Mouse (Mus musculus): ENCODE results near the gene Bak1. TPM values are rescaled to one million over a fixed set of nuclear protein-coding genes. Genes with fewer than 3 reads are reported as not detected.

Gene Bak1
- polyA plus RNA-seq, 1 experiment from 2014 or later: 3.4 TPM

DNA sequence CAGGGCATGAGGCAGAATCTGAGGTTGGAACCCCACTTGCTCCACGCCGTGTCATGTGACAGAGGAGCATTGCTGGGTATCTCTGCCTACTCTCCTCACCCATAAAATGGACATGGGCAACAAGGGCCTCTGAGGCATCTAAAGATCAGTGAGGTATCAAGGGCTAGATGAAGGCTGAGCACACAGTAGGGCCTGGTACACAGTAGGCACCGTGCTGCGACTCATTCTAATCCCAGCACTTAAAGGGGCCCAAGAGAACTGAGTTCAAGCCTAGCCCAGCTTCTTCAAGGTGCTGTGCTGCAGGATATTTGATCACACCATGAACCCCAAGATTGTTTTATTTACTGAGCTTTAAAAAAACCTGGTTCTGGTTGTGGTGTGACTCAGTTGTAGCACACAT, 2.1 kb upstream of the Bak1 start:
- Histone ChIP-seq H3K9me3 (no peaks in the 10 kb centered on the region), H3K4me2 (replicated peaks) (no peak overlapping the region), H3K9ac (replicated peaks) (no peak overlapping the region), H3K4me1 (peaks cover 23% of the 10 kb centered on the region), H3K27me3 (peaks cover 2% of the 10 kb centered on the region; the same call in 1 of the 2 replicates), H3K36me3 (peaks cover 5% of the 10 kb centered on the region; the same call in 1 of the 2 replicates), H3K4me3 (no peak overlapping the region), H3K27ac (replicated peaks) (no peak overlapping the region)
- 91% methylated on average over 4 of the region's 4 CpGs for WGBS
- no peak for ATAC-seq (ENCODE audit: low FRiP score, low read depth)

DNA sequence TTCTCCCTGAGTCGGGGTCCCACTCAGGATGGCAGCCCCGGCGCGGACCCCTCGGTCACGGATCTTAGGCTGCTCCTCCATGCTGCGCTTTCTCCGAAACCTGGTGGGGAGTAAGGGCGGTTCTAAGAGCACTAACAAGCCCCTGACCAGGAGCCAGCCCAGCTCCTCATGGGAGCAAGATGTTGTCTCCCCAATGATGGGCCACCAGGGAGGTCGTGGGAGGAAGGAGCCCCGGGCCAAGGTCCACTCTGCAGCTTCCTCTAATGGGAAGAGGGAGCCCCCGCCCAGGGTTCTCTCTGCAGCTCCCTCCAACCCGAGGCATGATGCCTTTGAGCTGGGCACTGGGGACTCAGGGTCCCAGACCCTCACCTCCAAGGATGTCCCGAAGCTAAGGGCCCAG, 622 bp upstream of the Bak1 start:
- Histone ChIP-seq H3K4me3 (no peak overlapping the region), H3K4me2 (replicated peaks) (no peak overlapping the region), H3K27me3 (no peaks in the 10 kb centered on the region; the same call in 1 of the 2 replicates), H3K9ac (replicated peaks) (no peak overlapping the region; the same call in 1 of the 2 replicates), H3K9me3 (no peaks in the 10 kb centered on the region), H3K4me1 (peaks cover 23% of the 10 kb centered on the region), H3K27ac (replicated peaks) (no peak overlapping the region), H3K36me3 (peaks cover 18% of the 10 kb centered on the region)
- ATAC-seq (ENCODE audit: low FRiP score, low read depth): no peak
- WGBS: 87% methylated on average over 14 of the region's 14 CpGs

DNA sequence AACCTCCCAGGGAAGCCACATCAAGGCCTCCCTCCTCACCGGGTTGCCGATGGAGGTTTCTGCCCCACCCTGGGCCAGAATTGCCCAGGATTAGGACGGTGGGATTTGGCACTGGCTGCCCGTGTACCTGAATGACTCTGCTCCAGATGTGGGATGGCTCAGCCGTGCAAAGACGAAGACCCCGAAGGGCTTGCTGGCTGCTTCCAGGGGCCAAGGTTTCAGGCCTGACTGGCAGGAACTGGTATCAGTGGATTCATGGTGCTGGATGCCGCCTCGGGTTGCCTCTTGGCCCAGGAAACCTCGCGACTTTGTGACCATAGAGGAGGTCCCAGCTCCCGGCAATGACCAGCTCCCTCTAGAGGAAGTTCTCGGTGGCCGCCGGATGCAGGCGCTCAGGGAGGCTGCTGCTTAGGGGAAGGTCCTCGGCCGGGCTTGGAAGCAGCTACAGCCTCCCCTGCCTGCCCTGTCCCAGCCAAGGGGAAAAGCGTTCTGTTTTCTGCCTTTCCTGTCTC, 469 bp downstream of the Bak1 start:
- Histone ChIP-seq H3K9ac (replicated peaks) (peak overlapping the region; percentile 93), H3K27ac (replicated peaks) (peak overlapping the region; percentile 69), H3K36me3 (peaks cover 29% of the 10 kb centered on the region), H3K4me1 (peaks cover 23% of the 10 kb centered on the region), H3K9me3 (no peaks in the 10 kb centered on the region), H3K27me3 (no peaks in the 10 kb centered on the region; the same call in 1 of the 2 replicates), H3K4me3 (peak overlapping the region; percentile 68), H3K4me2 (replicated peaks) (peak overlapping the region; percentile 63)
- ATAC-seq (ENCODE audit: low FRiP score, low read depth): peak; percentile 79
- WGBS: 2% methylated on average over 19 of the region's 19 CpGs

DNA sequence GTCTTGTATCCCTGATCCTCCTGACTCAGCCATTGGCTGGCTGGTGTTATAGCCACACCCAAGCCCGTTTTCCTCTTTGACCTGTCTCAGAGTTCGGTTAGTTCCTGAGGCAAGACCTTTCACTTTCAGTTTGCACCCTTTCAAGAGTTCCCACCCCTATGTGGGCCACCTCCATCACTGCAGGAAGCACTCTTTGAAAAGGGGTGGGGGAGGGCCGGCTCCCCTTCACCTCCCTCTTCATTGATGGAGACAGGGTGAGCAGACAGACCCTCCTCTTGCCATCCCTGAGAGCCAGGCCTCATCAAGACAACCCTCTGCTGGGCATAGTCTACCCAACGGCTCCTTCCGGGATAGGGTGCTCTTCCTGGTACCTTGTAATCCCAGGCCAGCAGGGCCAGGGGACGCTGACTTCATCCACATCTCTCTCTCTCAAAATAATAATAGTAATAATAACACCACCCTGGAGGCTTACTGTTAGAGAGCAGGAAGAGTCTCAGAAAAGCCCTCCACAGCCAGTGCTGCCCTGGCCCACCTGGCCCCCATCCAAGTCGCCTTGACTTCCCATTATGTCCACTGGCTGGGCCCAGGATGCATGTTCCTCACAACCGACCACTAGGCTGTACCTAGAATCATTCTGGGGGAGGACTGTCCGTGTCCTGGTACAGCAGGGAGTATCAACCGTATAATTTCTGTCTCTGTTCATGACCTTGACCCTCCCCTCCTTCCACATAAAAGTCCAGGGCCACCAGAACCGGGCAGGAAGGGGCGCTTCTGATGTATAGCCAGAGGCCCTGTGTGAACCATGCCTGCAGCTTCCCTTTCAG, 1.1 kb downstream of the Bak1 start:
- peaks cover 18% of the 10 kb centered on the region for H3K4me1 ChIP-seq
- H3K4me3 ChIP-seq: peak overlapping the region; percentile 68
- peak overlapping the region; percentile 63 for H3K4me2 ChIP-seq (replicated peaks)
- peak overlapping the region; percentile 93 for H3K9ac ChIP-seq (replicated peaks)
- no peaks in the 10 kb centered on the region for H3K9me3 ChIP-seq
- H3K27ac ChIP-seq (replicated peaks): peak overlapping the region; percentile 69; the same call in 1 of the 2 replicates
- peak; percentile 58 for ATAC-seq (ENCODE audit: low FRiP score, low read depth)
- no peaks in the 10 kb centered on the region; the same call in 1 of the 2 replicates for H3K27me3 ChIP-seq
- 49% methylated on average over 12 of the region's 12 CpGs for WGBS
- peaks cover 34% of the 10 kb centered on the region for H3K36me3 ChIP-seq

- H3K9ac ChIP-seq (replicated peaks): no peak overlapping the region
- H3K4me3 ChIP-seq: no peak overlapping the region
- no peak overlapping the region for H3K4me2 ChIP-seq (replicated peaks)
- H3K27ac ChIP-seq (replicated peaks): no peak overlapping the region
- H3K9me3 ChIP-seq: no peaks in the 10 kb centered on the region
- H3K36me3 ChIP-seq: peaks cover 52% of the 10 kb centered on the region
- no peak for ATAC-seq (ENCODE audit: low FRiP score, low read depth)
- WGBS: 100% methylated on average over 3 of the region's 3 CpGs
- peaks cover 15% of the 10 kb centered on the region for H3K4me1 ChIP-seq
- no peaks in the 10 kb centered on the region for H3K27me3 ChIP-seq
These were observed 2.9 kb downstream of the Bak1 start for GRCm38 (mm10) chr17:27025951-27026350.

- H3K27ac ChIP-seq (replicated peaks): no peak overlapping the region
- WGBS: 97% methylated on average over 17 of the region's 17 CpGs
- no peaks in the 10 kb centered on the region for H3K27me3 ChIP-seq
- no peak overlapping the region for H3K9ac ChIP-seq (replicated peaks)
- no peak overlapping the region for H3K4me2 ChIP-seq (replicated peaks)
- H3K36me3 ChIP-seq: peaks cover 57% of the 10 kb centered on the region
- no peak for ATAC-seq (ENCODE audit: low FRiP score, low read depth)
- H3K4me3 ChIP-seq: no peak overlapping the region
- H3K9me3 ChIP-seq: no peaks in the 10 kb centered on the region
- peaks cover 15% of the 10 kb centered on the region for H3K4me1 ChIP-seq
These were observed 3.4 kb downstream of the Bak1 start for GRCm38 (mm10) chr17:27025326-27025902.

GRCm38 (mm10) chr17:27023342-27023741, 5.5 kb downstream of the Bak1 start:
- no peak overlapping the region for H3K4me3 ChIP-seq
- H3K36me3 ChIP-seq: peaks cover 63% of the 10 kb centered on the region
- H3K4me1 ChIP-seq: peaks cover 15% of the 10 kb centered on the region
- ATAC-seq (ENCODE audit: low FRiP score, low read depth): no peak
- H3K27ac ChIP-seq (replicated peaks): no peak overlapping the region
- H3K4me2 ChIP-seq (replicated peaks): no peak overlapping the region
- no peaks in the 10 kb centered on the region for H3K9me3 ChIP-seq
- no peak overlapping the region for H3K9ac ChIP-seq (replicated peaks)
- 96% methylated on average over 4 of the region's 4 CpGs for whole genome bisulfite sequencing
- H3K27me3 ChIP-seq: no peaks in the 10 kb centered on the region

GRCm38 (mm10) chr17:27021736-27022135, 7.1 kb downstream of the Bak1 start:
- Histone ChIP-seq H3K4me2 (replicated peaks) (no peak overlapping the region), H3K27ac (replicated peaks) (no peak overlapping the region), H3K36me3 (peaks cover 63% of the 10 kb centered on the region), H3K9ac (replicated peaks) (no peak overlapping the region), H3K4me3 (no peak overlapping the region), H3K27me3 (no peaks in the 10 kb centered on the region), H3K4me1 (peaks cover 15% of the 10 kb centered on the region), H3K9me3 (no peaks in the 10 kb centered on the region)
- ATAC-seq (ENCODE audit: low FRiP score, low read depth): no peak
- WGBS: 94% methylated on average over 9 of the region's 9 CpGs

GRCm38 (mm10) chr17:27021076-27021475, 7.7 kb downstream of the Bak1 start:
- Histone ChIP-seq H3K9ac (replicated peaks) (no peak overlapping the region), H3K36me3 (peaks cover 60% of the 10 kb centered on the region), H3K27me3 (no peaks in the 10 kb centered on the region), H3K4me2 (replicated peaks) (no peak overlapping the region), H3K4me3 (no peak overlapping the region), H3K4me1 (peaks cover 15% of the 10 kb centered on the region), H3K9me3 (no peaks in the 10 kb centered on the region), H3K27ac (replicated peaks) (no peak overlapping the region)
- no peak for ATAC-seq (ENCODE audit: low FRiP score, low read depth)
- 91% methylated on average over 14 of the region's 14 CpGs for WGBS

DNA sequence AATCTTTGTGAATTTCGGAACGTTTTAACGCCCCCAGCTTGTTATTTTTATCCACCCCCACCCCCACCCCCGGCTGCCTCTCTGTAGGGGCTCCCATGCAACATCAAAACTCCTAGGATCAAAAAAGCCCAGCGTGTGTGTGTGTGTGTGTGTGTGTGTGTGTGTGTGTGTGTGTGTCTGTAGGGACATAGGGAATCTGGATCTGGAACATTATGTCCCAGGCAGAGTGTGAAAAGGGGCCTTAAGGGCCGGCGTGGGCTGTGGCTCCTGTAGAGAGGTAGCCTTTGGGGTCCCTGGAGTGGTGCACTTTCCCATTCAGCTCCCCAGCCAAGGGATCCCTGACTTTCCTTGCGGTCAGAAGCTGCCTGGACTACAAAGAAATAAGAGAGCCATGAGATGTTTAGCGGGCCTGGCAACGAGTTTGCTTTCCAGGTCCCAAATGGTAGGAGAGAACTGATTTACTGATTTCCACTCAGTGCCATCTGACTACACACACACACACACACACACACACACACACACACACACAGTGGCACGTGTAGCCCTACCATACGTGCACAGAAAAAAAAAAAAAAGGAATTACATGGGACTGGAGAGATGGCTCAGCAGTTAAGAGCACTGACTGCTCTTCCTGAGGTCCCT, 10.1 kb downstream of the Bak1 start:
- Histone ChIP-seq H3K9me3 (no peaks in the 10 kb centered on the region), H3K4me3 (peak overlapping the region; percentile 48), H3K9ac (replicated peaks) (peak overlapping the region; percentile 50), H3K36me3 (peaks cover 37% of the 10 kb centered on the region), H3K4me1 (peaks cover 15% of the 10 kb centered on the region), H3K27me3 (no peaks in the 10 kb centered on the region), H3K4me2 (replicated peaks) (peak overlapping the region; percentile 66), H3K27ac (replicated peaks) (0 out of 2 replicates have a peak overlapping the region, but pooled peaks have one; percentile 10)
- no peak for ATAC-seq (ENCODE audit: low FRiP score, low read depth)
- WGBS: 51% methylated on average over 12 of the region's 12 CpGs

- peak; percentile 86 for ATAC-seq (ENCODE audit: low FRiP score, low read depth)
- Histone ChIP-seq H3K9me3 (no peaks in the 10 kb centered on the region), H3K9ac (replicated peaks) (peak overlapping the region; percentile 55), H3K36me3 (peaks cover 30% of the 10 kb centered on the region), H3K4me2 (replicated peaks) (peak overlapping the region; percentile 66), H3K27me3 (no peaks in the 10 kb centered on the region), H3K4me1 (peaks cover 15% of the 10 kb centered on the region), H3K4me3 (peak overlapping the region; percentile 48), H3K27ac (replicated peaks) (0 out of 2 replicates have a peak overlapping the region, but pooled peaks have one; percentile 10)
- WGBS: 8% methylated on average over 34 of the region's 34 CpGs
These were observed 11.0 kb downstream of the Bak1 start for GRCm38 (mm10) chr17:27017564-27018499.

Data from midbrain, embryonic 12.5 days (tissue).